Mouse (Mus musculus) T-cell, adult 2 months (primary cell): ENCODE data around the gene Creb3l2.
"Not testable (repeated sequence)": the region's sequence is repeated elsewhere in the genome, so short reads cannot be mapped to it uniquely, and the experiment has no call there.

ENCODE experiments used
- DNase-seq: peaks from one replicate; pipeline ENCODE4 v3.0.0; 2022; ENCODE audit warnings: low spot score

The Creb3l2 gene

GRCm38 (mm10) chr6:37442041-37442667 lies at the start of gene Creb3l2:
Gene Creb3l2, minus strand, starts transcription at chr6:37442146.
- peak; percentile 98 for DNase-seq

- no peak for DNase-seq
These were observed 44.6 kb upstream of the Creb3l2 start for GRCm38 (mm10) chr6:37486502-37486901.

GRCm38 (mm10) chr6:37484588-37485070 lies 42.7 kb upstream of the Creb3l2 start:
- no peak for DNase-seq

GRCm38 (mm10) chr6:37483262-37483661 lies 41.3 kb upstream of the Creb3l2 start:
- DNase-seq: no peak

GRCm38 (mm10) chr6:37481147-37481546 lies 39.2 kb upstream of the Creb3l2 start:
- peak; percentile 36 for DNase-seq

- DNase-seq: no peak
These were observed 38.1 kb upstream of the Creb3l2 start for GRCm38 (mm10) chr6:37480008-37480407.

- no peak for DNase-seq
These were observed 36.5 kb upstream of the Creb3l2 start for GRCm38 (mm10) chr6:37478481-37478880.

- peak; percentile 15 for DNase-seq
These were observed 31.9 kb upstream of the Creb3l2 start for GRCm38 (mm10) chr6:37473674-37474342.

- DNase-seq: no peak
These were observed 28.3 kb upstream of the Creb3l2 start for GRCm38 (mm10) chr6:37470216-37470615.

- DNase-seq: no peak
These were observed 23.9 kb upstream of the Creb3l2 start for GRCm38 (mm10) chr6:37465847-37466246.

- DNase-seq: no peak
These were observed 23.4 kb upstream of the Creb3l2 start for GRCm38 (mm10) chr6:37465356-37465755.

GRCm38 (mm10) chr6:37464585-37464984 lies 22.6 kb upstream of the Creb3l2 start:
- DNase-seq: no peak

GRCm38 (mm10) chr6:37463517-37464482 lies 21.9 kb upstream of the Creb3l2 start:
- DNase-seq: peak; percentile 83

- DNase-seq: no peak
These were observed 18.7 kb upstream of the Creb3l2 start for GRCm38 (mm10) chr6:37460681-37461080.

GRCm38 (mm10) chr6:37459656-37460055 lies 17.7 kb upstream of the Creb3l2 start:
- DNase-seq: not testable (repeated sequence)

- no peak for DNase-seq
These were observed 16.2 kb upstream of the Creb3l2 start for GRCm38 (mm10) chr6:37457990-37458655.

GRCm38 (mm10) chr6:37455540-37455939 lies 13.6 kb upstream of the Creb3l2 start:
- no peak for DNase-seq

GRCm38 (mm10) chr6:37453047-37453446 lies 11.1 kb upstream of the Creb3l2 start:
- DNase-seq: no peak

GRCm38 (mm10) chr6:37451664-37452063 lies 9.7 kb upstream of the Creb3l2 start:
- no peak for DNase-seq

GRCm38 (mm10) chr6:37447704-37448466 lies 5.9 kb upstream of the Creb3l2 start:
- peak; percentile 57 for DNase-seq

GRCm38 (mm10) chr6:37442781-37443180 lies 835 bp upstream of the Creb3l2 start:
- DNase-seq: no peak
